Mouse (Mus musculus) adrenal gland, postnatal 36 days (tissue): ENCODE measurements around the gene Hibch. TPM values are rescaled to one million over a fixed set of nuclear protein-coding genes. Genes with fewer than 3 reads are reported as not detected.

Experiments
- total RNA-seq, 2 experiments: library from RNA; stranded (reverse); gene quantifications; 2 replicates each; pipeline ENCODE4 v1.2.3; 2021

The Hibch gene
- total RNA-seq, 2 experiments from 2014 or later, result 70.4 to 76.9 TPM

Other genes with a start within 250 kb of the Hibch start
- gene Nemp2, start 214.2 kb upstream of the Hibch start, total RNA-seq, result 1 to 10 TPM; 1.7 to 2.7 TPM
- 10 to 100 TPM; 16.6 to 17.0 TPM for gene Mfsd6, start 117.5 kb upstream of the Hibch start, total RNA-seq
- gene Inpp1, start 27.2 kb upstream of the Hibch start, total RNA-seq, result 10 to 100 TPM; 22.5 to 39.3 TPM
- gene 1700019D03Rik, start 175.2 kb downstream of the Hibch start, total RNA-seq, result under 1 TPM; 0.40 to 0.60 TPM
- gene Mstn, start 216.7 kb downstream of the Hibch start, total RNA-seq, result not detected